In genomic region chr10:57795542-57795941, GRCm38 (mm10) we compare ENCODE assay signal across 9 mouse cellular contexts. TPM values are rescaled to one million over a fixed set of nuclear protein-coding genes. Genes with fewer than 3 reads are reported as not detected.
DNase-seq lines count a peak whose midpoint lies in the region; ATAC-seq lines count a peak whose summit lies in the region.
"Had no signal": no experiment of that assay in that cellular context is flagged by ENCODE, and none has a peak within 500 bp of the region (broad histone marks: within the 10 kb centered on the region; RNA-seq: fewer than 3 reads in every experiment).

No protein-coding gene starts in this region.

- H3K27me3 ChIP-seq in heart, embryonic 11.5 days (ENCODE audit: control insufficient read depth, insufficient read depth, low read length): no peaks in the 10 kb centered on the region
- no peaks in the 10 kb centered on the region for H3K27me3 ChIP-seq in hindbrain, embryonic 14.5 days (ENCODE audit: control insufficient read depth, insufficient read depth, low read length)
- no peaks in the 10 kb centered on the region for H3K27me3 ChIP-seq in liver, embryonic 13.5 days
- no peaks in the 10 kb centered on the region for H3K27me3 ChIP-seq in neural tube, embryonic 13.5 days

- peak overlapping the region; percentile 90 for H3K4me2 ChIP-seq in heart, embryonic 11.5 days
- peak overlapping the region; percentile 99 for H3K4me2 ChIP-seq in hindbrain, embryonic 14.5 days (replicated peaks)
- peak overlapping the region; percentile 90 for H3K4me2 ChIP-seq in liver, embryonic 13.5 days
- peak overlapping the region; percentile 83 for H3K4me2 ChIP-seq in neural tube, embryonic 13.5 days

- WGBS in heart, embryonic 11.5 days (ENCODE audit: insufficient replicate concordance): 28% methylated on average over 4 of the region's 4 CpGs
- WGBS in hindbrain, embryonic 14.5 days: 49% methylated on average over 4 of the region's 4 CpGs
- WGBS in liver, embryonic 13.5 days (ENCODE audit: insufficient replicate concordance): 38% methylated on average over 4 of the region's 4 CpGs
- WGBS in neural tube, embryonic 13.5 days: 49% methylated on average over 4 of the region's 4 CpGs

- peak overlapping the region; percentile 46; the same call in 1 of the 2 replicates for H3K27ac ChIP-seq in heart, embryonic 11.5 days (ENCODE audit: low read depth, low read length)
- H3K27ac ChIP-seq in hindbrain, embryonic 14.5 days: peak overlapping the region; percentile 28; the same call in 1 of the 2 replicates
- peak overlapping the region; percentile 69 for H3K27ac ChIP-seq in liver, embryonic 13.5 days
- peak overlapping the region; percentile 67; the same call in 1 of the 2 replicates for H3K27ac ChIP-seq in neural tube, embryonic 13.5 days (replicated peaks)

- no peaks in the 10 kb centered on the region for H3K36me3 ChIP-seq in heart, embryonic 11.5 days (ENCODE audit: control insufficient read depth, insufficient read depth, low read length)
- no peaks in the 10 kb centered on the region for H3K36me3 ChIP-seq in hindbrain, embryonic 14.5 days (replicated peaks; ENCODE audit: control insufficient read depth, insufficient read depth)
- no peaks in the 10 kb centered on the region for H3K36me3 ChIP-seq in liver, embryonic 13.5 days
- H3K36me3 ChIP-seq in neural tube, embryonic 13.5 days: peaks cover 16% of the 10 kb centered on the region
- H3K36me3 ChIP-seq: G1E had no signal

- no peak for ATAC-seq in heart, embryonic 11.5 days (replicated peaks; ENCODE audit: insufficient number of reproducible peaks, low FRiP score, low TSS enrichment)
- no peak for ATAC-seq in hindbrain, embryonic 14.5 days (ENCODE audit: low FRiP score)
- no peak for ATAC-seq in liver, embryonic 13.5 days (ENCODE audit: low read depth)
- no peak; the same call in 1 of the 2 replicates for ATAC-seq in neural tube, embryonic 13.5 days (ENCODE audit: low read depth)

- no peaks in the 10 kb centered on the region for H3K9me3 ChIP-seq in heart, embryonic 11.5 days (replicated peaks; ENCODE audit: control insufficient read depth, low read length)
- peaks cover 16% of the 10 kb centered on the region; the same call in 1 of the 2 replicates for H3K9me3 ChIP-seq in hindbrain, embryonic 14.5 days (ENCODE audit: control insufficient read depth, low read length)
- no peaks in the 10 kb centered on the region for H3K9me3 ChIP-seq in liver, embryonic 13.5 days (replicated peaks)
- peaks cover 11% of the 10 kb centered on the region for H3K9me3 ChIP-seq in neural tube, embryonic 13.5 days
- H3K9me3 ChIP-seq: G1E had no signal

- H3K4me1 ChIP-seq in heart, embryonic 11.5 days (ENCODE audit: control insufficient read depth, insufficient read depth, low read length): peaks cover 4% of the 10 kb centered on the region; the same call in 1 of the 2 replicates
- H3K4me1 ChIP-seq in hindbrain, embryonic 14.5 days (replicated peaks; ENCODE audit: control insufficient read depth, insufficient read depth, low read length): peaks cover 11% of the 10 kb centered on the region
- peaks cover 23% of the 10 kb centered on the region for H3K4me1 ChIP-seq in liver, embryonic 13.5 days (replicated peaks)
- H3K4me1 ChIP-seq in neural tube, embryonic 13.5 days (replicated peaks): peaks cover 23% of the 10 kb centered on the region

- H3K4me3 ChIP-seq in heart, embryonic 11.5 days (ENCODE audit: low read depth, low read length): peak overlapping the region; percentile 69
- peak overlapping the region; percentile 72 for H3K4me3 ChIP-seq in hindbrain, embryonic 14.5 days (replicated peaks; ENCODE audit: low read length)
- peak overlapping the region; percentile 73 for H3K4me3 ChIP-seq in liver, embryonic 13.5 days (replicated peaks)
- H3K4me3 ChIP-seq in neural tube, embryonic 13.5 days: peak overlapping the region; percentile 57

- intact Hi-C loops in heart, postnatal 25 days (cut with DNase I): loop anchor here (10.0 kb wide), 1 partner anchor 311 kb away; the partner anchor contains the start of gene Hsf2
- intact Hi-C loops in gastrocnemius, postnatal 14 days (cut with DNase I; ENCODE audit: low total_unique reads): no loop called here

- DNase-seq in heart, postnatal 25 days (ENCODE audit: low spot score): no peak
- DNase-seq in brain, adult 2 months (ENCODE audit: low read depth, low spot score): peak; percentile 16
- no peak for DNase-seq in hindbrain, embryonic 14.5 days (ENCODE audit: low spot score)
- no peak for DNase-seq in liver, embryonic 13.5 days
- DNase-seq in gastrocnemius, postnatal 14 days: no peak
- no peak for DNase-seq in spleen, postnatal 36 days (ENCODE audit: low spot score in 2 of 2)

- H3K9ac ChIP-seq in heart, embryonic 11.5 days (ENCODE audit: low read depth, low read length): peak overlapping the region; percentile 87; the same call in 1 of the 2 replicates
- H3K9ac ChIP-seq in hindbrain, embryonic 14.5 days: peak overlapping the region; percentile 79; the same call in 1 of the 2 replicates
- peak overlapping the region; percentile 86 for H3K9ac ChIP-seq in liver, embryonic 13.5 days
- peak overlapping the region; percentile 84 for H3K9ac ChIP-seq in neural tube, embryonic 13.5 days

RNA-seq across cellular contexts. Expression of gene Smpdl3a, which starts 1.4 kb away (rescaled TPM):
- polyA plus RNA-seq in heart, embryonic 11.5 days (2014; fragmentation: Nextera tagmentation; extraction: Ambion mirVana): 18.5 and 19.4 TPM in 2 replicates
- 10 to 100 TPM; 52.4 to 54.1 TPM for total RNA-seq in heart, postnatal 25 days (2021)
- polyA plus RNA-seq in hindbrain, embryonic 14.5 days (2014; fragmentation: Nextera tagmentation; extraction: Ambion mirVana): 35.3 and 35.9 TPM in 2 replicates
- polyA plus RNA-seq in liver, embryonic 13.5 days (2015; fragmentation: Nextera tagmentation; extraction: Ambion mirVana): 15.2 and 15.3 TPM in 2 replicates
- polyA plus RNA-seq in neural tube, embryonic 13.5 days (2015; fragmentation: Nextera tagmentation; extraction: Ambion mirVana): 29.7 and 32.4 TPM in 2 replicates
- 10 to 100 TPM; 20.7 to 27.5 TPM for total RNA-seq in gastrocnemius, postnatal 14 days (2021)
- total RNA-seq: G1E had no signal
- polyA plus RNA-seq: G1E had no signal

RNA-seq across cellular contexts. Expression of gene Fabp7, which starts 10.9 kb away (rescaled TPM):
- 2.4 and 3.9 TPM in 2 replicates for polyA plus RNA-seq in heart, embryonic 11.5 days (2014; fragmentation: Nextera tagmentation; extraction: Ambion mirVana)
- total RNA-seq in heart, postnatal 25 days (2021): 1 to 10 TPM in 1 of 2 experiments, under 1 TPM in 1; 0.34 to 1.6 TPM
- polyA plus RNA-seq in hindbrain, embryonic 14.5 days (2014; fragmentation: Nextera tagmentation; extraction: Ambion mirVana): 2,236 and 2,340 TPM in 2 replicates
- 2.1 and 2.2 TPM in 2 replicates for polyA plus RNA-seq in liver, embryonic 13.5 days (2015; fragmentation: Nextera tagmentation; extraction: Ambion mirVana)
- polyA plus RNA-seq in neural tube, embryonic 13.5 days (2015; fragmentation: Nextera tagmentation; extraction: Ambion mirVana): 2,540 and 2,743 TPM in 2 replicates
- under 1 TPM; 0.49 to 0.90 TPM for total RNA-seq in gastrocnemius, postnatal 14 days (2021)
- polyA plus RNA-seq: G1E had no signal

Comparison
In these comparisons a context has a peak if more than half of its experiments do, and no peak if none do; other contexts are left out.
1. RNA of gene Fabp7, which starts 10.9 kb away (polyA plus RNA-seq): 2,540 to 2,743 TPM in neural tube, embryonic 13.5 days and 2,236 to 2,340 TPM in hindbrain, embryonic 14.5 days; 2.4 to 3.9 TPM in heart, embryonic 11.5 days and 2.1 to 2.2 TPM in liver, embryonic 13.5 days; every median in the first group is over 100 times any median in the second.
2. Peak in every context shown above with its lines, with median percentiles within 50 percentile points of each other: H3K27ac ChIP-seq, H3K4me2 ChIP-seq, H3K4me3 ChIP-seq and H3K9ac ChIP-seq.